Mouse (Mus musculus) bone marrow, adult 2 months (tissue): ENCODE measurements around the gene Neil3.

Experiments used
- CTCF ChIP-seq: fragments of 200-500 bp; IDR thresholded peaks from 2 replicates; pipeline ENCODE4 v1.5.1; 2011; ENCODE audit warnings: low read length, control low read depth; ENCODE audit not compliant: control insufficient read depth, insufficient read depth
- POLR2A ChIP-seq: fragments of 200-500 bp; IDR thresholded peaks from 2 replicates; pipeline ENCODE4 v1.6.1; 2011; ENCODE audit warnings: low read depth, mild to moderate bottlenecking, control low read depth, low read length, borderline replicate concordance; ENCODE audit not compliant: control insufficient read depth

GRCm38 (mm10) chr8:53612297-53612696 is 26.6 kb downstream of the Neil3 start:
- TF ChIP-seq CTCF (no peak), POLR2A (no peak)
